Comparison of ENCODE assay signal across 9 mouse cellular contexts in genomic region chr3:94364154-94364526, GRCm38 (mm10). TPM values are rescaled to one million over a fixed set of nuclear protein-coding genes. Genes with fewer than 3 reads are reported as not detected.
A peak's percentile ranks its signal among the peaks of the same experiment; 100 is the strongest.
DNase-seq lines count a peak whose midpoint lies in the region; ATAC-seq and TF ChIP-seq lines count a peak whose summit lies in the region.
"Had no signal": no experiment of that assay in that cellular context is flagged by ENCODE, and none has a peak within 500 bp of the region (broad histone marks: within the 10 kb centered on the region; RNA-seq: fewer than 3 reads in every experiment).

No protein-coding gene starts in this region.

- DNase-seq in left cerebral cortex, adult 2 months (ENCODE audit: extremely low spot score in 1 of 2, low spot score in 2 of 2): peak in 1 of 2 experiments; percentile 45
- no peak for DNase-seq in left cerebral cortex, postnatal 14 days (ENCODE audit: low spot score in 2 of 2)
- DNase-seq in embryonic facial prominence, embryonic 14.5 days (ENCODE audit: low spot score): no peak
- no peak for DNase-seq in midbrain, postnatal 0 days (ENCODE audit: low spot score)
- DNase-seq in adrenal gland, postnatal 4 days (ENCODE audit: low spot score in 2 of 2): no peak
- DNase-seq in thymus, postnatal 10 days (ENCODE audit: low spot score in 2 of 2): no peak
- DNase-seq in thymus, postnatal 14 days: no peak

- peak; percentile 26; the same call in 1 of the 2 replicates for ATAC-seq in embryonic facial prominence, embryonic 14.5 days (ENCODE audit: low read depth)
- peak; percentile 49 for ATAC-seq in hindbrain, embryonic 16.5 days
- ATAC-seq in midbrain, postnatal 0 days (ENCODE audit: low FRiP score): peak; percentile 49

- H3K4me1 ChIP-seq in embryonic facial prominence, embryonic 14.5 days (ENCODE audit: control insufficient read depth, insufficient read depth, low read length): peaks cover 3% of the 10 kb centered on the region; the same call in 1 of the 2 replicates
- peaks cover 11% of the 10 kb centered on the region; the same call in 1 of the 2 replicates for H3K4me1 ChIP-seq in hindbrain, embryonic 16.5 days (ENCODE audit: control insufficient read depth, insufficient read depth, low read depth, low read length)
- H3K4me1 ChIP-seq in midbrain, postnatal 0 days (ENCODE audit: insufficient read depth, low read length): peaks cover 5% of the 10 kb centered on the region; the same call in 1 of the 2 replicates

- WGBS in embryonic facial prominence, embryonic 14.5 days: 6% methylated on average over 8 of the region's 23 CpGs
- 5% methylated on average over 23 of the region's 23 CpGs for WGBS in hindbrain, embryonic 16.5 days
- 4% methylated on average over 19 of the region's 23 CpGs for WGBS in midbrain, postnatal 0 days

- H3K9ac ChIP-seq in embryonic facial prominence, embryonic 14.5 days (ENCODE audit: low read depth, low read length): peak overlapping the region; percentile 88
- H3K9ac ChIP-seq in hindbrain, embryonic 16.5 days (ENCODE audit: low read depth, low read length): peak overlapping the region; percentile 91
- peak overlapping the region; percentile 86 for H3K9ac ChIP-seq in midbrain, postnatal 0 days (replicated peaks; ENCODE audit: low read length, poor library complexity, severe bottlenecking)

- H3K4me2 ChIP-seq in embryonic facial prominence, embryonic 14.5 days (ENCODE audit: low read depth, low read length): peak overlapping the region; percentile 94
- H3K4me2 ChIP-seq in hindbrain, embryonic 16.5 days (ENCODE audit: low read length): peak overlapping the region; percentile 95
- H3K4me2 ChIP-seq in midbrain, postnatal 0 days (ENCODE audit: low read depth, low read length, poor library complexity, severe bottlenecking): peak overlapping the region; percentile 71

- peak overlapping the region; percentile 52 for H3K4me3 ChIP-seq in left cerebral cortex, adult 2 months
- peak overlapping the region; percentile 65 for H3K4me3 ChIP-seq in embryonic facial prominence, embryonic 14.5 days (ENCODE audit: low read depth, low read length)
- H3K4me3 ChIP-seq in hindbrain, embryonic 16.5 days (ENCODE audit: low read length): peak overlapping the region; percentile 64
- peak overlapping the region; percentile 45 for H3K4me3 ChIP-seq in midbrain, postnatal 0 days (ENCODE audit: low read depth, low read length)

- intact Hi-C loops in left cerebral cortex, adult 2 months (cut with DNase I): loop anchor here (10.0 kb wide), 1 partner anchor 541 kb away; no protein-coding TSS in a partner anchor
- intact Hi-C loops in left cerebral cortex, postnatal 14 days (cut with DNase I): no loop called here

- H3K9me3 ChIP-seq in embryonic facial prominence, embryonic 14.5 days (ENCODE audit: control insufficient read depth, low read length): no peaks in the 10 kb centered on the region
- H3K9me3 ChIP-seq in hindbrain, embryonic 16.5 days (ENCODE audit: control insufficient read depth, low read length): no peaks in the 10 kb centered on the region
- no peaks in the 10 kb centered on the region for H3K9me3 ChIP-seq in midbrain, postnatal 0 days (ENCODE audit: low read length)

- TF ChIP-seq CTCF in left cerebral cortex, adult 2 months (IDR thresholded peaks at IDR 0.05): no peak
- no peak for TF ChIP-seq CTCF in midbrain, postnatal 0 days (IDR thresholded peaks at IDR 0.05)

- H3K27me3 ChIP-seq in embryonic facial prominence, embryonic 14.5 days (replicated peaks; ENCODE audit: control insufficient read depth, insufficient read depth, low read length): peaks cover 23% of the 10 kb centered on the region; the same call in 1 of the 2 replicates
- peaks cover 5% of the 10 kb centered on the region for H3K27me3 ChIP-seq in hindbrain, embryonic 16.5 days (replicated peaks; ENCODE audit: control insufficient read depth, insufficient read depth, low read length)
- H3K27me3 ChIP-seq in midbrain, postnatal 0 days (ENCODE audit: insufficient read depth, low read length): no peaks in the 10 kb centered on the region

- no peaks in the 10 kb centered on the region for H3K36me3 ChIP-seq in embryonic facial prominence, embryonic 14.5 days (ENCODE audit: control insufficient read depth, insufficient read depth, low read length)
- no peaks in the 10 kb centered on the region for H3K36me3 ChIP-seq in hindbrain, embryonic 16.5 days (ENCODE audit: control insufficient read depth, insufficient read depth, low read length)
- H3K36me3 ChIP-seq in midbrain, postnatal 0 days (ENCODE audit: insufficient read depth, low read length): no peaks in the 10 kb centered on the region

- H3K27ac ChIP-seq in left cerebral cortex, adult 2 months: no peak overlapping the region
- H3K27ac ChIP-seq in embryonic facial prominence, embryonic 14.5 days (replicated peaks; ENCODE audit: low read depth, low read length): peak overlapping the region; percentile 52; the same call in 1 of the 2 replicates
- H3K27ac ChIP-seq in hindbrain, embryonic 16.5 days (ENCODE audit: low read depth, low read length): peak overlapping the region; percentile 61
- H3K27ac ChIP-seq in midbrain, postnatal 0 days (ENCODE audit: low read depth, low read length): peak overlapping the region; percentile 40; the same call in 1 of the 2 replicates

RNA-seq across cellular contexts. Expression of gene C2cd4d, which starts 1.9 kb away (rescaled TPM):
- under 1 TPM in 1 of 2 experiments, not detected in 1; 0.44 TPM for total RNA-seq in left cerebral cortex, adult 2 months (2021)
- under 1 TPM in 1 of 2 experiments, not detected in 1; 0.59 TPM for total RNA-seq in left cerebral cortex, postnatal 14 days (2021)
- 2.1 and 2.9 TPM in 2 replicates for polyA plus RNA-seq in embryonic facial prominence, embryonic 14.5 days (2014; fragmentation: Nextera tagmentation; extraction: Ambion mirVana)
- polyA plus RNA-seq in hindbrain, embryonic 16.5 days (2015; fragmentation: Nextera tagmentation; extraction: Ambion mirVana): 1.6 and 1.8 TPM in 2 replicates
- 1.7 and 2.8 TPM in 2 replicates for total RNA-seq in midbrain, postnatal 0 days (2014; rRNA removed)
- polyA plus RNA-seq in midbrain, postnatal 0 days (2015; fragmentation: Nextera tagmentation; extraction: Ambion mirVana): 1.7 and 2.2 TPM in 2 replicates
- under 1 TPM; 0.62 to 0.67 TPM for total RNA-seq in adrenal gland, postnatal 4 days (2021)

RNA-seq across cellular contexts. Expression of gene Rorc, which starts 8.5 kb away (rescaled TPM):
- under 1 TPM; 0.52 to 0.91 TPM for total RNA-seq in left cerebral cortex, adult 2 months (2021)
- under 1 TPM; 0.25 to 0.51 TPM for total RNA-seq in left cerebral cortex, postnatal 14 days (2021)
- 2.5 and 2.8 TPM in 2 replicates for polyA plus RNA-seq in embryonic facial prominence, embryonic 14.5 days (2014; fragmentation: Nextera tagmentation; extraction: Ambion mirVana)
- polyA plus RNA-seq in hindbrain, embryonic 16.5 days (2015; fragmentation: Nextera tagmentation; extraction: Ambion mirVana): 0.36 and 0.54 TPM in 2 replicates
- total RNA-seq in midbrain, postnatal 0 days (2014; rRNA removed): 0.42 and 0.60 TPM in 2 replicates
- 0.12 and 0.25 TPM in 2 replicates for polyA plus RNA-seq in midbrain, postnatal 0 days (2015; fragmentation: Nextera tagmentation; extraction: Ambion mirVana)
- 10 to 100 TPM; 17.7 to 18.9 TPM for total RNA-seq in adrenal gland, postnatal 4 days (2021)

RNA-seq across cellular contexts. Expression of gene Them5, which starts 22.2 kb away (rescaled TPM):
- not detected for total RNA-seq in left cerebral cortex, adult 2 months (2021)
- not detected for total RNA-seq in left cerebral cortex, postnatal 14 days (2021)
- polyA plus RNA-seq in embryonic facial prominence, embryonic 14.5 days (2014; fragmentation: Nextera tagmentation; extraction: Ambion mirVana): 20.3 and 26.2 TPM in 2 replicates
- 0.29 TPM in 1 of 2 replicates, not detected in the other for polyA plus RNA-seq in hindbrain, embryonic 16.5 days (2015; fragmentation: Nextera tagmentation; extraction: Ambion mirVana)
- 0.16 TPM in 1 of 2 replicates, not detected in the other for total RNA-seq in midbrain, postnatal 0 days (2014; rRNA removed)
- polyA plus RNA-seq in midbrain, postnatal 0 days (2015; fragmentation: Nextera tagmentation; extraction: Ambion mirVana): not detected in 2 replicates
- not detected for total RNA-seq in adrenal gland, postnatal 4 days (2021)
- polyA plus RNA-seq: spleen, adult 2 months had no signal

RNA-seq across cellular contexts. Expression of gene Lingo4, which starts 34.2 kb away (rescaled TPM):
- total RNA-seq in left cerebral cortex, adult 2 months (2021): 1 to 10 TPM in 1 of 2 experiments, under 1 TPM in 1; 0.72 to 1.1 TPM
- total RNA-seq in left cerebral cortex, postnatal 14 days (2021): 1 to 10 TPM in 1 of 2 experiments, under 1 TPM in 1; 0.70 to 1.1 TPM
- polyA plus RNA-seq in embryonic facial prominence, embryonic 14.5 days (2014; fragmentation: Nextera tagmentation; extraction: Ambion mirVana): 0.07 and 0.08 TPM in 2 replicates
- polyA plus RNA-seq in hindbrain, embryonic 16.5 days (2015; fragmentation: Nextera tagmentation; extraction: Ambion mirVana): 1.7 and 2.3 TPM in 2 replicates
- 1.6 and 1.8 TPM in 2 replicates for total RNA-seq in midbrain, postnatal 0 days (2014; rRNA removed)
- 1.5 TPM in 2 replicates for polyA plus RNA-seq in midbrain, postnatal 0 days (2015; fragmentation: Nextera tagmentation; extraction: Ambion mirVana)
- total RNA-seq in adrenal gland, postnatal 4 days (2021): 1 to 10 TPM in 1 of 2 experiments, under 1 TPM in 1; 0.78 to 1.3 TPM

RNA-seq across cellular contexts. Expression of gene Tdrkh, which starts 48.9 kb away (rescaled TPM):
- total RNA-seq in left cerebral cortex, adult 2 months (2021): 10 to 100 TPM; 38.8 to 38.9 TPM
- 10 to 100 TPM; 35.2 to 36.0 TPM for total RNA-seq in left cerebral cortex, postnatal 14 days (2021)
- 8.9 and 9.7 TPM in 2 replicates for polyA plus RNA-seq in embryonic facial prominence, embryonic 14.5 days (2014; fragmentation: Nextera tagmentation; extraction: Ambion mirVana)
- polyA plus RNA-seq in hindbrain, embryonic 16.5 days (2015; fragmentation: Nextera tagmentation; extraction: Ambion mirVana): 51.1 and 54.8 TPM in 2 replicates
- 12.0 and 18.5 TPM in 2 replicates for total RNA-seq in midbrain, postnatal 0 days (2014; rRNA removed)
- polyA plus RNA-seq in midbrain, postnatal 0 days (2015; fragmentation: Nextera tagmentation; extraction: Ambion mirVana): 39.5 and 40.3 TPM in 2 replicates
- total RNA-seq in adrenal gland, postnatal 4 days (2021): 10 to 100 TPM; 10.5 to 15.1 TPM

Comparison
In these comparisons a context has a peak if more than half of its experiments do, and no peak if none do; other contexts are left out.
1. RNA of gene Rorc, which starts 8.5 kb away (total RNA-seq): 17.7 to 18.9 TPM in adrenal gland, postnatal 4 days; 0.52 to 0.91 TPM in left cerebral cortex, adult 2 months, 0.42 to 0.60 TPM in midbrain, postnatal 0 days and 0.25 to 0.51 TPM in left cerebral cortex, postnatal 14 days; every median in the first group is over 4 times any median in the second.
2. Peak in every context shown above with its lines, with median percentiles within 50 percentile points of each other: H3K4me3 ChIP-seq, ATAC-seq, H3K4me2 ChIP-seq and H3K9ac ChIP-seq.